Mouse (Mus musculus): ENCODE measurements around the gene Trpm3.

Trpm3 gene

GRCm38 (mm10) chr19:22303952-22304655, 165.3 kb downstream of the Trpm3 start:
- DNase-seq (ENCODE audit: low spot score in 2 of 2) = peak; percentile 51 to 70

DNA sequence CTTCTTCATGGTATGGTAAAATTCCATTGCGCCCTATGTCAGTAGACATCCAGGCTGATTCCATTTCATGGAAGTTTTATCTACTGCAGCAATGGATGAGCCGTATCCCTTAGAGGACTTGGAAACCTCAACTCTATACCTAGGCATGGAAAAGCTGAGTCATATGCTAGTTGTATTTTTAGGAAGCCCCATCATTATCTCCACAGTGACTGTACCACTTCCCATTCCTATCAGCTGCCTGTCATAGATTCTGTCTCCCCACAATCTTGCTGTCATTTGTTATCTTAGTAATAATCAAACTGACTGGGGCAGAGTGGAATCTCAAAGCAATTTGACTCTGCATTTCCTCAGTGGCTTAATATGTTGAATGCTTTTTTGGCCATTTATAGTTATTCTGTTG, 169.2 kb downstream of the Trpm3 start:
- DNase-seq (ENCODE audit: low spot score in 2 of 2) = no peak

- no peak for DNase-seq (ENCODE audit: low spot score in 2 of 2)
These were observed 178.5 kb downstream of the Trpm3 start for GRCm38 (mm10) chr19:22317306-22317705.

DNA sequence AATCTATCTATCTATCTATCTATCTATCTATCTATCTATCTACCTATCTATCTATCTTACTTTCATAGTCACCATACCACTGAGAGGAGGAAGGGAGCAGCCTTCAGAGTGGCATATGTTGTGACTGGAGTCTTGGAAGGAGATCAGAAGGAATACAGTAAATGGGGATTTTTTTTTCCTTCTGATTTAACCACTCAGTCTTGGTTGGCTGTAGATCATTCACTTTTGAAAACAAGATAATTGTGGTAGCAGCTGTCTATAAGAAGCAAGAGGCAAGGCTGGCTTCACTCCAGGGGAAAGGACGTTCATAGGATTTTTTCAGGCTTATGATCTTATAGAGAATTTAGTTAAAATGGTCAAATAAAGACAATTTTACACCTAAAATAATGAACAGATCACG, 188.0 kb downstream of the Trpm3 start:
- DNase-seq (ENCODE audit: low spot score in 2 of 2) = no peak

DNA sequence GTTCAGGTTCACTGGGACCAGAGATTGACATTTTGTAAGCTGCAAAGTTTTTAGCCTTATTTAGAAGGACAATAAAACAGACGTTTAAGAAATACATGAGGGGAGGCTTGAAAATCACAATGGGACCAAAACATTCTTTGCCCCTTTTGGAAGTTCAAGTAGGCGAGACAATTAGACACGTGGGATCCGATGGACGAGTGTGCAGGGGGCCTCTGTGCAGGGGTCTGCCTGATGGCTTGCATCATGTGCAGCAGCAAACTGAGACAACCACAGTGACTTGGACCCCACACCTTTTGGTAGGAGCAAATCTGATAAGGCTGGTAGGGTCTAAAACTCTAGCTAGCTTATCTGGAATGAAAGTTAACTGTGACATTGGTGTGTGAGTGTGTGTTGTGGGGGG, 188.4 kb downstream of the Trpm3 start:
- DNase-seq (ENCODE audit: low spot score in 2 of 2) = no peak

DNA sequence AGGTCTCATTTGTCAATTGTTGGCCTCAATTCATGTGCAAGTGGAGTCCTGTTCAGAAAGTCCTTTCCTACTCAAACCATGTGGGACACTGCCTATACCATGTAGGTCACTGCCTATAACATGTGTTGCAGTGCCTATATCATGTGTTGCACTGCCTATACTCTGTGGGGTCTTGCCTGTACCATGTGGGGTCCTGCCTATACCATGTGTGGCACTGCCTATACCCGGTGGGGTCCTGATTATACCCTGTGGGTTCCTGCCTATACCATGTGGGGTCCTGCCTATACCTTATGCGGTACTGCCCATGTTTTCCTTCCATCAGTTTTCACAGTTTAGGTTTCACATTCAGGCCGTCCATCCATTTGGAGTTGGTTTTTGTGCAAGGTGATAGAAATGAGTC, 197.4 kb downstream of the Trpm3 start:
- DNase-seq (ENCODE audit: low spot score in 2 of 2) = no peak

DNA sequence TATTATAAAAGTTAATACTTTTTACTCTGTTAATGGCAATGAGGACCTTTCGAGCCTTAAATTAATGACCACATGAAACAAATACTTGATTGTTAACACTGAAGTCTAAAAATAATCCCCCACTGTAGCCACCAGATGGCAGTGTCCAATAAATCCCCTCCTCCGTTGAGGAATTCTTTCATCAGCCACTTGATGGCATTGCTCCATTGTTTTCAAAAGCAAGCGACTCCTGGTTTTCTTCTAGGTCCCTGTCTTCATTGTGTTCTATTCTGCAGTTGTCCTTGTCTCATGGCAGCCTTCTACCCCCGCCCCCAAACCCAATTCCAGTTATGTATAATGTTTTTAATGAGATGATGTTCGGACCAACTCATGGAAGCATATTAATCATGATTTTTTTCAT, 198.6 kb downstream of the Trpm3 start:
- peak; percentile 4 to 6 for DNase-seq (ENCODE audit: low spot score in 2 of 2)

DNA sequence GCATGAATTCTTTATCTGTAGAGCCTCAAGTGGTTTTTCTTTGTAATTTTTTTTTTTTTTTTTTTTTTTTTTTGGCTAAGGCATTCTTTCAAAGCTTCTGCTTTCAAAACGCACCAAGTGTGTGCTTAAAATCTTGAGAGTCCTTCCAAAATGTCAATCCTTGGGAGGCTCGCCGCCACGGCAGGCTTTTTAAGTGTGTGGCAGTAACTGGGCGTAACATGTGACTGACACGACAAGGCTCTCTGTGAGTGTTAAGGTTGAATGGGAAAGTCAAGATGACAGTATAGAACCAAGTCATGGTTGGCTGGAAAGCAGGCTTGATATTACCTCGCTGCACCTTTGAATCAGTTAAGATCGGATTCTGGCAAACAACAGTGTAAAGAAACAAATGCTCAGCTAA, 200.1 kb downstream of the Trpm3 start:
- DNase-seq (ENCODE audit: low spot score in 2 of 2) = no peak

DNA sequence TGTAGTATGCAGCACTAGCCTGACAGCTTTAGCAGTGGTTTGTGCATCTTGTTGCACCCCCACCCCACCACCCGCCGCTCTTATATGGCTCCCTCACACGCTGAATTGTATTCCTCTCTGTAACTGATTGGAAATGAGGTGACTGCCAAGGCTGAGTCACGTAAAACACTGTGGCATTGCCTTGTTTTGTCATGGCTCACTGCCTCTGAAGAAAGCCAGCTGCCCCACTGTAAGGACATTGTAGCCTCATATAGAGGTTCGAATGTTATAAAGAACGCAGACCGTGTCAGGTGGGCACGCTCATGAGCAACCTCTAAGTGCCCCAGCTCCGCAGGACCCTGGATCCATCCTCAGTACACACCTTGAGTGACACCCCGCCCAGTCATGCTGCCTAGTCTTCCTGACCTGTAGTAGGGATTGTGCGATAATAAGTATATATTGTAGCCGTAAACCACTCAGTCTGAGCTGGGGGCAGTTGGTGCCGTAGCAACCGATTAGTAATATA, 215.2 kb downstream of the Trpm3 start:
- DNase-seq (ENCODE audit: low spot score in 2 of 2) = no peak

DNA sequence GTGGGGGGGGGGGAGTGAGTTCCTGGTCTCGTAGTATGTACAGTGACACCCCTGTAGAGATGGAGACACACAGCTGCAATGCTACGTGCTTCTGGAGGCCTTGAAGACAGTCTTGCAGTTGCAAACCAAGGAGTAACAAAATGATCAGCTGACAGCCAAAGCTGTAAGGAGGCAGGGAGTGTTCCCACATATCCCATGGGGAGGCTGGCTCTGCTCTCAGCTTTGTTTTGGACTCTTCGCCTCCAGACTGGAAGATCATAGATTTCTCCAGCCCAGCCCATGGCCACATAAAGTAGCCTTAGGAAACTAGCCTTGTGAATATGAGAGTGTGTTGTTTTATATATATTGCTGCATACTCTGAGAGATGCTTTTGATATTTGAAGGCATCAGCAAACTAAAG, 248.0 kb downstream of the Trpm3 start:
- no peak for DNase-seq (ENCODE audit: low spot score in 2 of 2)

GRCm38 (mm10) chr19:22394700-22395099, 255.9 kb downstream of the Trpm3 start:
- no peak for DNase-seq (ENCODE audit: low spot score in 2 of 2)

DNA sequence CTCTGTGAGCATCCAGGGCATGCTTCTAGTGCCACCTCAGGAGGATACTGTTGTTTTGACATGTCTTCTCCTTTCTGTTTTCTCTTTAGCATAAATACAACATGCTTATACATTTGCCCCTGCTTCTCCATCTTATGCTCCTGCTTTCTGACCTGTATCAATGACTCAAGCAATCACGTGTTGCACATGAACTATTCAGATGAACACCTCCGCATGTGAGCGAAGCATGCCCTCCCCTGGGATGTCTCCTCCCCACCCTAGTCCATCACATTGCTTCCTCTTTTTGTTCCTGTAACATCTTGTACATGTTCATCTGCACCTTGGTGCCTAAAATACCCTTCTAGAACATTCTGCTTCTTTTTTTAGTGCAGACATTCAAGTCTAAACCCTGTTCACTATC, 265.2 kb downstream of the Trpm3 start:
- DNase-seq (ENCODE audit: low spot score in 2 of 2) = no peak

DNA sequence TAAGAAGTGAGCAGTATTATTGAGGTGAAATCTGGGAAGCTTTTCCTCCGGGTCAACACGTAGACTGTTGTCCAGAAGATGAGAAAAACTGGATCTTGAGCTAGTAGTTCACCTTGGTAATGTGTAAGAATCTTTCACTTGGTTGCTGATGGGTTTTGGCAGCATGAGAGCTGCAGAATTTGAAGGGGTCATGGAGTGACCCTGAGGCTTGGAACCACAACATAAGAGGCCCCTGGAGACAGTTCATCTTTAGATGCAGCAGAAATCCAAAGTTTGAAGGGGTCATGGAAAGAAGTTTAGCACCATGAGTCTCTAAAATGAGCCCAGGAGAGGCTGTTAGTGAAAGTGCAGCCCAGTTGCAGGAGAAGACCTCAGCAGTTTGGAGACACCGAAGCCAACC, 279.4 kb downstream of the Trpm3 start:
- no peak for DNase-seq (ENCODE audit: low spot score in 2 of 2)

GRCm38 (mm10) chr19:22437207-22437606, 298.4 kb downstream of the Trpm3 start:
- DNase-seq (ENCODE audit: low spot score in 2 of 2) = no peak

GRCm38 (mm10) chr19:22447418-22448339, 308.8 kb downstream of the Trpm3 start:
- DNase-seq (ENCODE audit: low spot score in 2 of 2) = no peak

GRCm38 (mm10) chr19:22448340-22449288, 309.8 kb downstream of the Trpm3 start:
- no peak for DNase-seq (ENCODE audit: low spot score in 2 of 2)

DNA sequence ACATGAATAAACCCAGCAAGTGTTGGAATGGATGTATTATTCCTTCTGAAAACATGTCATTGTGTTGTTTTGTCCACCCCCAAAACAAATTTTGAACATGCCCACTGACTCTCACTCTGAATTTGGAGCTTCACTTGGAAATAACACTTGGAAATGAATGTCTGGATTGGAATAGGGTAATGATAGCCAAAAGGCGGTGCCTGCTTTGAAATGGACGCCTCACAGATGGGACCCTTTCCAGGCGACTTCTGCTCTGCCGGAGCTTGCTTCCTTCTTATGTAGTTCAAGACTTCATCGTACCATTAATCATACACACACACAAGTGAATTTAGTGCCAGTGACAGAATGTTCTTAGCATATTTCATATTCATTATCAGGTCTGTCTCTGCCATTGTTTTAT, 312.4 kb downstream of the Trpm3 start:
- DNase-seq (ENCODE audit: low spot score in 2 of 2) = no peak

- DNase-seq (ENCODE audit: low spot score in 2 of 2) = no peak
These were observed 318.1 kb downstream of the Trpm3 start for GRCm38 (mm10) chr19:22456935-22457334.

DNA sequence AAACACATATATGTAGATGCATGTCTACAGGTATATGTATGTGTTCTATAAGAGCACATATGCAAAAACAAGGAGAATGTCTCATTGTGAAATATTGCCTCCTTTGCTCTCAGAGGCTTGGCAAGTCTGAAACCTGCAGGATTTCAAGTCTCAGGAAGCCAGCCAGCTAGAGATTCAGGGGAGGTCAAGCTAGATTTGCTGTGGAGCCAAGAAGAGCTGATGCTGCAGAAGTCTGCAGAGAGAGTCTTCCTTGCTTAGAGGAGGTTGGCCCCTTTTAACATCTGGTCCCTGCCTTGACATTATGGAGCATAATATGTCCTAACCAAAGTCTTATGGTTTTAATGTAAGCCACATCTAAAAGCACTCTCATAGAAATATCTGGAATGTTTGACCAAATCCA, 323.2 kb downstream of the Trpm3 start:
- DNase-seq (ENCODE audit: low spot score in 2 of 2) = no peak

DNA sequence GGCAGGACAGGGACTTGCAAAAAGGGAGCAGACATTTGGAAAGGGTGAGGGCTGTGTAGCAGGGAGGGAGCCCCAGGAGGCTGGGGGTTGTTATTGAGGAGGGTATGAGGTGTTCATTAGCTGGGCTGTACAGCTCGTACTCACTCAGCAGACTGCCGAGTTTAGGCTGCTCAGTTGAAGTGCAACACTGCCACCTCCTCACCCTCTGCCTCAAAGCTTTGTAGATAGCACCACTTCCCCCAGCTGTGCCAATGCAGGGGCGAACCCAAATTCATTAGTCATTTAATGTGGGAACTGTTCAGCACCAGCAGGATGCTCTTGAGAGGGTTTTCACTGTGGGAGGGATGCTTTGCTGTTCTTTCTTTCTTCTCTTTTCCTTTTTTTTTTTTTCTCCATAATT, 324.7 kb downstream of the Trpm3 start:
- DNase-seq (ENCODE audit: low spot score in 2 of 2) = no peak

DNA sequence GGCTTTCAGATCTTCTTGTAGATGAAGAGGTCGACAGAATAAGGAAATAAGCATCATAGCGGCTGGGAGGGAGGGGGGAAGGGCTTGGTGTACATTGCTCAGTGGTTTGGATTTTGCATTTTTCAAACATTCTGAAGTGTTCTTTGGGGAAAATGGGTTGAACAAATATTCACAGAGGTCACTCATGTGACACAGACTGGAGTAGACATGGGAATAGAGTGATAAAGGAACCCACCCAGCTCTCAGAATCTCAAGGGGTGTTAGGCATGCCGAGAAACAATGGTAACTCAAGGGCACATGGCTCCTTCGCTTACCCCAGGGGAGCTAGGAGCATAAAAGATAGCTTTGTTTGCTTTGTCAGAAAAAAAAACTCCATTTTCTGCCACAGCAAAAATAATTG, 330.8 kb downstream of the Trpm3 start:
- no peak for DNase-seq (ENCODE audit: low spot score in 2 of 2)
